Mouse (Mus musculus) hindbrain, postnatal 0 days (tissue): ENCODE measurements around the gene Tox3. TPM values are rescaled to one million over a fixed set of nuclear protein-coding genes. Genes with fewer than 3 reads are reported as not detected.

Source experiments
- ATAC-seq: fragments of 200-750 bp; cut with Nextera tagmentation; 2 replicates; pipeline ENCODE4 v1.8.0; 2017; ENCODE audit warnings: mild to moderate bottlenecking, moderate TSS enrichment, moderate library complexity
- DNase-seq: peaks from one replicate; pipeline ENCODE4 v3.0.0-alpha.2; 2015; ENCODE audit warnings: low spot score
- H3K27ac ChIP-seq: fragments of 300-500 bp; sonication (generic); 2 replicates; pipeline ENCODE4 v1.5.1; 2014; ENCODE audit warnings: mild to moderate bottlenecking
- H3K27me3 ChIP-seq: fragments of 300-500 bp; sonication (generic); 2 replicates; pipeline ENCODE4 v1.6.1; 2014; ENCODE audit warnings: low read length, mixed read lengths; ENCODE audit not compliant: insufficient read depth
- H3K36me3 ChIP-seq: fragments of 300-500 bp; sonication (generic); 2 replicates; pipeline ENCODE4 v1.6.1; 2014; ENCODE audit warnings: low read length, mixed read lengths; ENCODE audit not compliant: insufficient read depth
- H3K4me1 ChIP-seq: fragments of 300-500 bp; sonication (generic); 2 replicates; pipeline ENCODE4 v1.6.1; 2014; ENCODE audit warnings: antibody characterized with exemption, low read length, mixed read lengths; ENCODE audit not compliant: insufficient read depth
- H3K4me2 ChIP-seq: fragments of 300-500 bp; sonication (generic); 2 replicates; pipeline ENCODE4 v1.6.1; 2014; ENCODE audit warnings: low read depth, mild to moderate bottlenecking, low read length, moderate library complexity, mixed read lengths
- H3K4me3 ChIP-seq: fragments of 300-500 bp; sonication (generic); 2 replicates; pipeline ENCODE4 v1.5.1; 2014; ENCODE audit warnings: low read length
- H3K9ac ChIP-seq: fragments of 300-500 bp; sonication (generic); replicated peaks from 2 replicates; pipeline ENCODE4 v1.6.1; 2014; ENCODE audit warnings: mild to moderate bottlenecking, low read length, moderate library complexity, mixed read lengths
- H3K9me3 ChIP-seq: fragments of 300-500 bp; sonication (generic); 2 replicates; pipeline ENCODE4 v1.6.1; 2016; ENCODE audit warnings: low read length, mixed read lengths
- CTCF ChIP-seq: IDR thresholded peaks from 2 replicates; pipeline ENCODE4 v1.5.1; 2016; ENCODE audit warnings: antibody characterized with exemption, control low read depth, low read depth
- WGBS: fragments of 180-500 bp; shearing (Covaris S2); extraction: QIAGEN DNeasy Blood & Tissue Kit; methylation state at CpG from one replicate; pipeline ENCODE4 v1.1.7; 2014; 5-methylcytosine and 5-hydroxymethylcytosine counted together
- polyA plus RNA-seq: library from polyadenylated mRNA; unstranded; fragments of >200 nt; fragmentation: Nextera tagmentation; extraction: Ambion mirVana; gene quantifications from 2 replicates; pipeline ENCODE4 v1.2.1, GENCODE M21; 2015
- total RNA-seq: library from RNA; depleted of rRNA; stranded (reverse); fragments of >200 nt; gene quantifications from 2 replicates; pipeline ENCODE4 v1.2.3, GENCODE M21; 2014

Tox3 gene
- total and polyA plus RNA-seq, 2 experiments from 2014 or later: 22.2 to 33.1 TPM

- no peak overlapping the region for H3K4me3 ChIP-seq
- no peak for TF ChIP-seq CTCF
- no peak overlapping the region for H3K27ac ChIP-seq
- 0 out of 2 replicates have a peak, but pooled peaks cover 6% of the 10 kb centered on the region for H3K4me1 ChIP-seq
- H3K36me3 ChIP-seq: no peaks in the 10 kb centered on the region
- ATAC-seq (no peak), DNase-seq (peak; percentile 7)
- no peaks in the 10 kb centered on the region for H3K9me3 ChIP-seq
- no peak overlapping the region for H3K4me2 ChIP-seq
- no peak overlapping the region for H3K9ac ChIP-seq
- WGBS: 32% methylated on average over 14 of the region's 14 CpGs
- H3K27me3 ChIP-seq: no peaks in the 10 kb centered on the region
Measured at GRCm38 (mm10) chr8:90209105-90210037, 138.8 kb downstream of the Tox3 start.
